Mouse (Mus musculus): ENCODE results near the gene Itga6.
"Not testable (repeated sequence)": the region's sequence is repeated elsewhere in the genome, so short reads cannot be mapped to it uniquely, and the experiment has no call there.

Gene Itga6

GRCm38 (mm10) chr2:71906356-71906755 is 160.9 kb downstream of the Itga6 start:
- DNase-seq, result not testable (repeated sequence)

Measured in kidney, adult 18-20 months (tissue).